Mouse (Mus musculus): ENCODE measurements around the gene Arid5b.

DNA sequence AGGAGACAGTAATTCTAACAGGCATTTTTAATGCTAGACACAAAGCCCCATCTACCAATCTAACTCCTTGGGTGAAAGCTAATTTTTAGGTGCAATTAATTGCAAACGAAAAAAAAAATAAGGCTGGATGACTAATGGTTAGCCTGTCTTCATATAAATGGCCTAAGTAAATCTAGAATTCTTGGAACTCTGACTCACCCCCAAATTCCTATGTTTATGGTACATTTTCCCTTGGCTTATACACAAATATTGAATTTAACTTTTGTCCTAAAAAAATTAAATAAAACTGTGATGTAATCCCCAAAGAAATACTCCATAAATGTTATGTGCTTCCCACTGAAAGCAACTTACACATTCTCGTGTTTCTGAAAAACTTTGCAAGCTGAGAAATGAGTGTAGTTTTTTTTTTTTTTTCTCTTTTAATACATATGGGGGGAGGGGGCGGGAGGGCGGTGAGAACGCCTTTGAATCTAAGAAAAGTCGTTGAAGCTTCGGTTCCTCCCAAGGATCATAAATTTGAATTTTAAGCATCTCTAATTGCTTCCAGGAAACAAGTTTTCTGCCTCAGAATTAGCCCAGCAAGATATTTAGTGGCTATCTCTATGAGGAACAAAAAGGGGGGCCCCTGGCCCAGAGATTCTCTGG, 31.8 kb downstream of the Arid5b start:
- TF ChIP-seq NANOG (IDR thresholded peaks at IDR 0.05; ENCODE audit: borderline replicate concordance, low read length): no peak
- no peak for TF ChIP-seq CTCF (conservative IDR thresholded peaks at IDR 0.05; ENCODE audit: low read length)

Data from E14TG2a.4 (cell line).